Mouse (Mus musculus) left cerebral cortex, postnatal 25 days (tissue): Measurements from ENCODE around the gene Gm8439. TPM values are rescaled to one million over a fixed set of nuclear protein-coding genes. Genes with fewer than 3 reads are reported as not detected.

Experiments used
- total RNA-seq, 2 experiments: library from RNA; stranded (reverse); gene quantifications; 2 replicates each; pipeline ENCODE4 v1.2.3; 2021

Gene Gm8439
- total RNA-seq, 2 experiments from 2014 or later, result not detected

Other genes with a start within 250 kb of the Gm8439 start
- gene Scmh1, start 183.5 kb upstream of the Gm8439 start, total RNA-seq, result 100 to 1,000 TPM; 102 to 113 TPM
- not detected for gene Slfnl1, start 56.5 kb upstream of the Gm8439 start, total RNA-seq
- gene Ctps, start 18.5 kb upstream of the Gm8439 start, total RNA-seq, result 10 to 100 TPM; 45.3 to 48.6 TPM
- gene Cited4, start 77.8 kb downstream of the Gm8439 start, total RNA-seq, result 10 to 100 TPM; 17.9 to 18.8 TPM
- 1 to 10 TPM; 7.4 to 8.5 TPM for gene Kcnq4, start 159.9 kb downstream of the Gm8439 start, total RNA-seq
- 10 to 100 TPM; 44.0 to 47.9 TPM for gene Nfyc, start 242.8 kb downstream of the Gm8439 start, total RNA-seq